In the genomic region with DNA sequence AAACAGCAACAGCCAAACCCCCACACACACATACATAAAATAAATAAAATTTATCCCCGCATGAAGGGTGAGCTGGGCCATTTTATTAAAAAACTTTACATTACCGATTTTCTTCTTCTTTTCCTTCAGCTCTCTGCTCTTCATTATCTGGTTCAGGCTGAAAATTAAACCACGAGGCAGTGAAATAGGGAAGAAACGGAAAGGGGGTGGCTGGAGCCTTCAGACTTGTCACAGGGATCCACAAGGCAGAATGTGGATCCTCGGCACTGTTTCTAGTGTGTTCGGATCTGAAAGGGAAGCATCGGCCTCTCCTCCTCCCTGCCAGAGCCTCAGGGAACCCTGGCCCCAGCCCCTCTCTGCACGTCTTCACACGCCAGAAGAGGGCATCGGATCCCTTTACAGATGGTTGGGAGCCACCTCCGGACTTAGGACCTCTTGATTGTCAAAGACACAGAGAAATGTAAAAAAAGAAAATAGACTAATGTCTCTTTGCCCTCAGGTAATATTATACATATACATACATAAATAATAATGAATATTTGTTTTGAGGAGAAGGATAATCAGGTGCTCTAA, we compare ENCODE assay signal across 12 mouse cellular contexts. TPM values are rescaled to one million over a fixed set of nuclear protein-coding genes. Genes with fewer than 3 reads are reported as not detected.
DNase-seq lines count a peak whose midpoint lies in the region; ATAC-seq and TF ChIP-seq lines count a peak whose summit lies in the region.
"Had no signal": no experiment of that assay in that cellular context is flagged by ENCODE, and none has a peak within 500 bp of the region (broad histone marks: within the 10 kb centered on the region; RNA-seq: fewer than 3 reads in every experiment).

No protein-coding gene starts in this region.

- H3K36me3 ChIP-seq in forebrain, postnatal 0 days (ENCODE audit: insufficient read depth), result peaks cover 5% of the 10 kb centered on the region; the same call in 1 of the 2 replicates
- H3K36me3 ChIP-seq in forebrain, embryonic 12.5 days (replicated peaks), result 0 out of 2 replicates have a peak, but pooled peaks cover 3% of the 10 kb centered on the region
- no peaks in the 10 kb centered on the region for H3K36me3 ChIP-seq in lung, postnatal 0 days (ENCODE audit: insufficient read depth, low read length)
- H3K36me3 ChIP-seq: hindbrain, embryonic 15.5 days had no signal

- WGBS in forebrain, postnatal 0 days, result 40% methylated on average over 11 of the region's 11 CpGs
- 43% methylated on average over 11 of the region's 11 CpGs for WGBS in forebrain, embryonic 12.5 days
- 54% methylated on average over 11 of the region's 11 CpGs for WGBS in lung, adult 2 months
- 44% methylated on average over 11 of the region's 11 CpGs for WGBS in lung, postnatal 0 days

- TF ChIP-seq EP300 in lung, postnatal 0 days (IDR thresholded peaks at IDR 0.05), result no peak

- no peaks in the 10 kb centered on the region for H3K9me3 ChIP-seq in forebrain, postnatal 0 days (ENCODE audit: low read length)
- H3K9me3 ChIP-seq in forebrain, embryonic 12.5 days, result no peaks in the 10 kb centered on the region
- H3K9me3 ChIP-seq in lung, postnatal 0 days (ENCODE audit: low read length), result no peaks in the 10 kb centered on the region
- H3K9me3 ChIP-seq: embryonic facial prominence, embryonic 13.5 days; hindbrain, embryonic 15.5 days; midbrain, embryonic 12.5 days had no signal

- H3K9ac ChIP-seq in forebrain, postnatal 0 days, result no peak overlapping the region
- no peak overlapping the region for H3K9ac ChIP-seq in forebrain, embryonic 12.5 days
- no peak overlapping the region for H3K9ac ChIP-seq in lung, postnatal 0 days (replicated peaks; ENCODE audit: low read depth)
- H3K9ac ChIP-seq: embryonic facial prominence, embryonic 13.5 days; hindbrain, embryonic 15.5 days; midbrain, embryonic 12.5 days had no signal

- H3K4me2 ChIP-seq in forebrain, postnatal 0 days (ENCODE audit: low read depth), result no peak overlapping the region
- H3K4me2 ChIP-seq in forebrain, embryonic 12.5 days, result no peak overlapping the region
- no peak overlapping the region for H3K4me2 ChIP-seq in lung, postnatal 0 days (replicated peaks; ENCODE audit: low read depth, low read length)
- H3K4me2 ChIP-seq: embryonic facial prominence, embryonic 13.5 days; hindbrain, embryonic 15.5 days; midbrain, embryonic 12.5 days had no signal

- no peak for DNase-seq in forebrain, postnatal 0 days
- DNase-seq in lung, adult 2 months, result no peak
- no peak for DNase-seq in lung, postnatal 25 days (ENCODE audit: low spot score)
- peak; percentile 52 for DNase-seq in c-Kit-positive CD71-positive TER-119-positive erythroid progenitor cells, embryonic 14.5 days (ENCODE audit: low spot score)
- no peak for DNase-seq in lung, postnatal 0 days (ENCODE audit: low spot score)
- DNase-seq in cerebellum, postnatal 36 days, result no peak
- no peak for DNase-seq in urinary bladder, postnatal 10 days (ENCODE audit: low spot score)
- DNase-seq: gastrocnemius, postnatal 25 days had no signal

- H3K4me1 ChIP-seq in forebrain, postnatal 0 days (ENCODE audit: insufficient read depth), result no peaks in the 10 kb centered on the region
- H3K4me1 ChIP-seq in forebrain, embryonic 12.5 days, result no peaks in the 10 kb centered on the region
- H3K4me1 ChIP-seq in lung, adult 2 months (ENCODE audit: control insufficient read depth, insufficient read depth, low read length), result peaks cover 12% of the 10 kb centered on the region
- H3K4me1 ChIP-seq in lung, postnatal 0 days (ENCODE audit: insufficient read depth, low read depth, low read length), result peaks cover 6% of the 10 kb centered on the region; the same call in 1 of the 2 replicates
- H3K4me1 ChIP-seq: hindbrain, embryonic 15.5 days; midbrain, embryonic 12.5 days had no signal

- H3K4me3 ChIP-seq in forebrain, postnatal 0 days (ENCODE audit: low read depth, low read length), result no peak overlapping the region
- no peak overlapping the region for H3K4me3 ChIP-seq in forebrain, embryonic 12.5 days (replicated peaks)
- no peak overlapping the region for H3K4me3 ChIP-seq in lung, adult 2 months (replicated peaks; ENCODE audit: extremely low read depth, low read depth, low read length)
- H3K4me3 ChIP-seq in lung, postnatal 0 days (ENCODE audit: low read depth, low read length), result no peak overlapping the region
- H3K4me3 ChIP-seq: embryonic facial prominence, embryonic 13.5 days; hindbrain, embryonic 15.5 days; midbrain, embryonic 12.5 days had no signal

- TF ChIP-seq POLR2A in lung, adult 2 months (IDR thresholded peaks at IDR 0.05; ENCODE audit: borderline replicate concordance, extremely low read depth, low read depth, low read length), result no peak

- no peak overlapping the region for H3K27ac ChIP-seq in forebrain, postnatal 0 days (ENCODE audit: low read depth, low read length)
- no peak overlapping the region for H3K27ac ChIP-seq in forebrain, embryonic 12.5 days
- H3K27ac ChIP-seq in lung, postnatal 0 days (ENCODE audit: low read length), result no peak overlapping the region
- H3K27ac ChIP-seq: embryonic facial prominence, embryonic 13.5 days; hindbrain, embryonic 15.5 days; midbrain, embryonic 12.5 days had no signal

- H3K27me3 ChIP-seq in forebrain, postnatal 0 days (ENCODE audit: insufficient read depth, low read length), result no peaks in the 10 kb centered on the region
- H3K27me3 ChIP-seq in forebrain, embryonic 12.5 days, result no peaks in the 10 kb centered on the region
- no peaks in the 10 kb centered on the region for H3K27me3 ChIP-seq in lung, postnatal 0 days (replicated peaks; ENCODE audit: insufficient read depth, low read length)
- H3K27me3 ChIP-seq: embryonic facial prominence, embryonic 13.5 days; hindbrain, embryonic 15.5 days had no signal

- peak; percentile 23 for TF ChIP-seq CTCF in forebrain, postnatal 0 days (IDR thresholded peaks at IDR 0.05; ENCODE audit: low read depth)
- 0 out of 2 replicates have a peak, but pooled peaks have one; percentile 6 for TF ChIP-seq CTCF in lung, adult 2 months (IDR thresholded peaks at IDR 0.05; ENCODE audit: insufficient read depth, low read length)
- TF ChIP-seq CTCF in lung, postnatal 0 days (IDR thresholded peaks at IDR 0.05), result peak; percentile 51

- no peak for ATAC-seq in forebrain, postnatal 0 days
- ATAC-seq in forebrain, embryonic 12.5 days (ENCODE audit: low FRiP score), result no peak
- ATAC-seq in lung, postnatal 0 days, result no peak

RNA-seq across cellular contexts. Expression of gene Phb, which starts 20.4 kb away (rescaled TPM):
- 130 and 149 TPM in 2 replicates for total RNA-seq in forebrain, postnatal 0 days (2014; rRNA removed)
- polyA plus RNA-seq in forebrain, postnatal 0 days (2015; fragmentation: Nextera tagmentation; extraction: Ambion mirVana), result 192 and 197 TPM in 2 replicates
- 169 and 182 TPM in 2 replicates for polyA plus RNA-seq in forebrain, embryonic 12.5 days (2016; fragmentation: Nextera tagmentation; extraction: Ambion mirVana)
- polyA plus RNA-seq in lung, adult 2 months (2012; rRNA removed), result 38.8 and 62.5 TPM in 2 replicates
- 94.7 and 95.1 TPM in 2 replicates for polyA plus RNA-seq in lung, postnatal 0 days (2015; fragmentation: Nextera tagmentation; extraction: Ambion mirVana)

RNA-seq across cellular contexts. Expression of gene Zfp652, which starts 25.3 kb away (rescaled TPM):
- 22.3 and 29.4 TPM in 2 replicates for total RNA-seq in forebrain, postnatal 0 days (2014; rRNA removed)
- 11.5 and 16.5 TPM in 2 replicates for polyA plus RNA-seq in forebrain, postnatal 0 days (2015; fragmentation: Nextera tagmentation; extraction: Ambion mirVana)
- 27.6 and 30.0 TPM in 2 replicates for polyA plus RNA-seq in forebrain, embryonic 12.5 days (2016; fragmentation: Nextera tagmentation; extraction: Ambion mirVana)
- 35.6 and 40.4 TPM in 2 replicates for polyA plus RNA-seq in lung, adult 2 months (2012; rRNA removed)
- polyA plus RNA-seq in lung, postnatal 0 days (2015; fragmentation: Nextera tagmentation; extraction: Ambion mirVana), result 18.5 and 19.6 TPM in 2 replicates

RNA-seq across cellular contexts. Expression of gene B130006D01Rik, which starts 36.2 kb away (rescaled TPM):
- 1.9 and 2.5 TPM in 2 replicates for total RNA-seq in forebrain, postnatal 0 days (2014; rRNA removed)
- 0.10 and 0.47 TPM in 2 replicates for polyA plus RNA-seq in forebrain, postnatal 0 days (2015; fragmentation: Nextera tagmentation; extraction: Ambion mirVana)
- polyA plus RNA-seq in forebrain, embryonic 12.5 days (2016; fragmentation: Nextera tagmentation; extraction: Ambion mirVana), result 1.4 and 2.3 TPM in 2 replicates
- 0.07 and 0.18 TPM in 2 replicates for polyA plus RNA-seq in lung, adult 2 months (2012; rRNA removed)
- polyA plus RNA-seq in lung, postnatal 0 days (2015; fragmentation: Nextera tagmentation; extraction: Ambion mirVana), result 0.42 and 0.61 TPM in 2 replicates
